Mouse (Mus musculus) CH12.LX (cell line): ENCODE measurements around the gene Serpina9. TPM values are rescaled to one million over a fixed set of nuclear protein-coding genes. Genes with fewer than 3 reads are reported as not detected.

Experiments
- DNase-seq: peaks from one replicate; pipeline ENCODE4 v3.0.0-alpha.2; 2013; ENCODE audit errors: extremely low read depth
- H3K27ac ChIP-seq: 2 replicates; pipeline ENCODE4 v1.5.1; 2012; ENCODE audit warnings: low read depth, mild to moderate bottlenecking, control low read depth, moderate library complexity; ENCODE audit not compliant: insufficient read depth
- H3K27me3 ChIP-seq: replicated peaks from 2 replicates; pipeline ENCODE3; 2012; ENCODE audit warnings: inconsistent platforms
- H3K36me3 ChIP-seq, 2 experiments: replicated peaks in 1 of 2; 2 replicates each; pipeline versions ENCODE3 to v1.6.1; 2012; ENCODE audit warnings: inconsistent platforms in 1 of 2, low read length in 1 of 2, mild to moderate bottlenecking in 1 of 2, mixed read lengths in 1 of 2, moderate library complexity in 1 of 2; ENCODE audit not compliant: control insufficient read depth in 1 of 2, insufficient read depth in 1 of 2
- H3K4me1 ChIP-seq, 2 experiments: 2 replicates each; pipeline ENCODE4 v1.6.1; 2012; ENCODE audit warnings: inconsistent platforms in 1 of 2, moderate library complexity in 1 of 2; ENCODE audit not compliant: insufficient read depth in 2 of 2, control insufficient read depth in 1 of 2
- H3K4me2 ChIP-seq: 2 replicates; pipeline ENCODE4 v1.6.1; 2012; ENCODE audit warnings: low read depth, mild to moderate bottlenecking, control low read depth; ENCODE audit not compliant: poor library complexity, insufficient read depth, severe bottlenecking
- H3K4me3 ChIP-seq, 3 experiments: fragments of 150-350 bp in 1 of 3; sonication (generic) in 1 of 3; replicated peaks in 1 of 3; 2 replicates each; pipeline versions ENCODE3 to v1.5.1; 2011 to 2012; ENCODE audit warnings: low read depth in 2 of 3, low read length in 2 of 3, mild to moderate bottlenecking in 2 of 3, moderate library complexity in 2 of 3, control low read depth in 1 of 3, improper control_type of control experiment in 1 of 3, inconsistent platforms in 1 of 3, mixed read lengths in 1 of 3; ENCODE audit not compliant: poor library complexity in 1 of 3
- H3K79me2 ChIP-seq: replicated peaks from 2 replicates; pipeline ENCODE4 v1.6.1; 2012; ENCODE audit warnings: mild to moderate bottlenecking, moderate library complexity; ENCODE audit not compliant: control insufficient read depth, poor library complexity, insufficient read depth, severe bottlenecking; ENCODE audit errors: extremely low read depth
- H3K9ac ChIP-seq: 2 replicates; pipeline ENCODE4 v1.6.1; 2012; ENCODE audit warnings: low read depth, mild to moderate bottlenecking, control low read depth, moderate library complexity; ENCODE audit not compliant: insufficient read depth
- H3K9me3 ChIP-seq: replicated peaks from 2 replicates; pipeline ENCODE3; 2012; ENCODE audit warnings: low read length, inconsistent platforms, mixed read lengths
- BHLHE40 ChIP-seq: IDR thresholded peaks from 2 replicates; pipeline ENCODE4 v1.6.1; 2011; ENCODE audit warnings: mild to moderate bottlenecking, low read depth, low read length, improper control_type of control experiment
- CHD1 ChIP-seq: IDR thresholded peaks from 2 replicates; pipeline ENCODE4 v1.6.1; 2012; ENCODE audit warnings: low read depth, low read length, improper control_type of control experiment, inconsistent platforms
- CHD2 ChIP-seq: IDR thresholded peaks from 2 replicates; pipeline ENCODE4 v1.6.1; 2011; ENCODE audit warnings: low read length, improper control_type of control experiment
- CTCF ChIP-seq, 2 experiments: IDR thresholded peaks in 1 of 2; conservative IDR thresholded peaks in 1 of 2; 2 replicates each; pipeline ENCODE4 v1.5.1; 2011 to 2012; ENCODE audit warnings: low read depth in 2 of 2, low read length in 2 of 2, improper control_type of control experiment in 1 of 2, inconsistent platforms in 1 of 2, mild to moderate bottlenecking in 1 of 2, moderate library complexity in 1 of 2
- E2F4 ChIP-seq: IDR thresholded peaks from 2 replicates; pipeline ENCODE4 v1.6.1; 2011; ENCODE audit warnings: low read depth, low read length, improper control_type of control experiment; ENCODE audit not compliant: insufficient replicate concordance
- ELF1 ChIP-seq: IDR thresholded peaks from 2 replicates; pipeline ENCODE4 v1.6.1; 2014; ENCODE audit warnings: low read depth, mild to moderate bottlenecking, inconsistent platforms, low read length, improper control_type of control experiment
- EP300 ChIP-seq: IDR thresholded peaks from 2 replicates; pipeline ENCODE4 v1.6.1; 2011; ENCODE audit warnings: low read length, improper control_type of control experiment
- GABPA ChIP-seq: IDR thresholded peaks from 2 replicates; pipeline ENCODE4 v1.6.1; 2012; ENCODE audit warnings: low read depth, low read length, improper control_type of control experiment, inconsistent platforms; ENCODE audit not compliant: insufficient replicate concordance
- HCFC1 ChIP-seq: IDR thresholded peaks from 2 replicates; pipeline ENCODE4 v1.6.1; 2012; ENCODE audit warnings: low read depth, mild to moderate bottlenecking, inconsistent platforms, low read length, improper control_type of control experiment
- IRF4 ChIP-seq: IDR thresholded peaks from 2 replicates; pipeline ENCODE4 v1.6.1; 2014; ENCODE audit warnings: low read depth, mild to moderate bottlenecking, inconsistent platforms, low read length, improper control_type of control experiment
- JUN ChIP-seq: IDR thresholded peaks from 2 replicates; pipeline ENCODE4 v1.6.1; 2011; ENCODE audit warnings: low read depth, mild to moderate bottlenecking, low read length, improper control_type of control experiment, moderate library complexity; ENCODE audit not compliant: insufficient read depth
- KAT2A ChIP-seq: IDR thresholded peaks from 2 replicates; pipeline ENCODE4 v1.6.1; 2012; ENCODE audit warnings: low read length, improper control_type of control experiment, inconsistent platforms; ENCODE audit not compliant: insufficient replicate concordance
- MAFK ChIP-seq: IDR thresholded peaks from 2 replicates; pipeline ENCODE4 v1.6.1; 2011; ENCODE audit warnings: low read length, improper control_type of control experiment; ENCODE audit not compliant: insufficient replicate concordance
- MAX ChIP-seq: IDR thresholded peaks from 2 replicates; pipeline ENCODE4 v1.6.1; 2011; ENCODE audit warnings: low read length, improper control_type of control experiment
- MAZ ChIP-seq: IDR thresholded peaks from 2 replicates; pipeline ENCODE4 v1.6.1; 2012; ENCODE audit warnings: low read depth, mild to moderate bottlenecking, inconsistent platforms, low read length, improper control_type of control experiment, moderate library complexity
- MEF2A ChIP-seq: IDR thresholded peaks from 2 replicates; pipeline ENCODE4 v1.6.1; 2014; ENCODE audit warnings: low read depth, mild to moderate bottlenecking, inconsistent platforms, low read length, improper control_type of control experiment, borderline replicate concordance
- MXI1 ChIP-seq: IDR thresholded peaks from 2 replicates; pipeline ENCODE4 v1.6.1; 2011; ENCODE audit warnings: mild to moderate bottlenecking, low read depth, low read length, improper control_type of control experiment
- MYC ChIP-seq: IDR thresholded peaks from 2 replicates; pipeline ENCODE4 v1.6.1; 2011; ENCODE audit warnings: low read depth, mild to moderate bottlenecking, improper control_type of control experiment, low read length
- NELFE ChIP-seq: IDR thresholded peaks from 2 replicates; pipeline ENCODE4 v1.6.1; 2011; ENCODE audit warnings: low read depth, low read length, improper control_type of control experiment
- NRF1 ChIP-seq: IDR thresholded peaks from 2 replicates; pipeline ENCODE4 v1.6.1; 2014; ENCODE audit warnings: low read depth, mild to moderate bottlenecking, inconsistent platforms, low read length, improper control_type of control experiment, moderate library complexity
- PAX5 ChIP-seq: IDR thresholded peaks from 2 replicates; pipeline ENCODE4 v1.6.1; 2012; ENCODE audit warnings: low read length, inconsistent platforms, mixed read lengths
- SIN3A ChIP-seq: IDR thresholded peaks from 2 replicates; pipeline ENCODE4 v1.6.1; 2012; ENCODE audit warnings: low read length, improper control_type of control experiment, inconsistent platforms
- SMC3 ChIP-seq: IDR thresholded peaks from 2 replicates; pipeline ENCODE4 v1.6.1; 2011; ENCODE audit warnings: low read depth, low read length, improper control_type of control experiment
- UBTF ChIP-seq: IDR thresholded peaks from 2 replicates; pipeline ENCODE4 v1.6.1; 2012; ENCODE audit warnings: low read depth, mild to moderate bottlenecking, inconsistent platforms, low read length, improper control_type of control experiment, moderate library complexity
- USF1 ChIP-seq: IDR thresholded peaks from 2 replicates; pipeline ENCODE4 v1.6.1; 2014; ENCODE audit warnings: low read depth, mild to moderate bottlenecking, inconsistent platforms, low read length, improper control_type of control experiment
- USF2 ChIP-seq: conservative IDR thresholded peaks from 2 replicates; pipeline ENCODE4 v1.6.1; 2011; ENCODE audit warnings: low read depth, low read length, improper control_type of control experiment
- ZC3H11A ChIP-seq: IDR thresholded peaks from 2 replicates; pipeline ENCODE4 v1.6.1; 2012; ENCODE audit warnings: low read depth, mild to moderate bottlenecking, inconsistent platforms, low read length, improper control_type of control experiment
- ZMIZ1 ChIP-seq: IDR thresholded peaks from 2 replicates; pipeline ENCODE4 v1.6.1; 2012; ENCODE audit warnings: low read depth, mild to moderate bottlenecking, inconsistent platforms, low read length, improper control_type of control experiment
- ZNF384 ChIP-seq: IDR thresholded peaks from 2 replicates; pipeline ENCODE4 v1.6.1; 2012; ENCODE audit warnings: low read depth, low read length, improper control_type of control experiment, inconsistent platforms
- dilution Hi-C: fragments of 300-500 bp; cut with MboI; formaldehyde crosslinking; loops from 2 replicates; pipeline ENCODE4 v1.14.3; 2020; ENCODE audit warnings: low sequenced_read_pairs; ENCODE audit not compliant: extremely low pct_unique_long_range_greater_than_20kb, extremely low pct_ligation_motif_present
- in situ Hi-C: fragments of 300-500 bp; cut with MboI; formaldehyde crosslinking; loops from 3 replicates; pipeline ENCODE4 v1.14.3; 2019; ENCODE audit warnings: low sequenced_read_pairs, low pct_ligation_motif_present, low pct_unique_long_range_greater_than_20kb, mixed read lengths
- polyA plus RNA-seq: library from polyadenylated mRNA; unstranded; fragments of >175 nt; gene quantifications from 2 replicates; pipeline ENCODE4 v1.2.1, GENCODE M21; 2012; ENCODE audit warnings: low read depth; ENCODE audit not compliant: insufficient read length
- total RNA-seq, 2 experiments: library from RNA; depleted of rRNA; stranded (reverse); fragments of 300-350 nt in 1 of 2; fragments of >200 nt in 1 of 2; gene quantifications; 2 replicates each; pipeline ENCODE4 v1.2.3; 2012 to 2014

Gene Serpina9
- total and polyA plus RNA-seq, 3 experiments = 0.08 to 0.36 (median 0.23) TPM

DNA sequence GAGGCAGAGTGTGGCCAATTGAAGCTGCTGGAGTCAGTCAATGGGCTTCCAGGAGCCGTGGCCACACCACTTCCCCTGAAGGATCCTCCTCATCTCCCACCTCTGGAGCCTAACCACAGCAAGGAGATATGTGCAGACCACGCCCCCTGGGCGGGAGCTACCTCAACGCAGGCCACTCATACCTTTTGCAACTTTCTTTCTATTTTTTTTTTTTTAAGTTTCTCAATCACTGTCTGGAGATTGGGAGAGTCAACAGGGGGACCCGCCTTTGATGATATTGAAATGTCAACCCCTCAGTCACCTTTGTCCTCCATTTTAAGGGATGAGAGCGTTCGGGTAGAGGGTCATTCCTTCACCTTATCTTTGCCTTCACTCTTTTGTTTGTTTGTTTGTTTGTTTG is 30.8 kb upstream of the Serpina9 start, which contains the start of gene Serpina12:
Gene Serpina12 (minus strand): TSS at position 101 of the 400 bp plus-strand sequence.
- TF ChIP-seq HCFC1 = no peak
- no peak for TF ChIP-seq CTCF (conservative IDR thresholded peaks at IDR 0.05 in 1 of 2, IDR thresholded peaks at IDR 0.05 in 1 of 2; ENCODE audit: low read depth in 2 of 2, low read length in 2 of 2)
- no peak for TF ChIP-seq IRF4
- no peak for TF ChIP-seq BHLHE40
- no peak for TF ChIP-seq GABPA
- no peak for TF ChIP-seq NRF1
- no peak for TF ChIP-seq E2F4
- no peak for TF ChIP-seq USF2
- no peak for TF ChIP-seq ZNF384
- no peak for TF ChIP-seq CHD2
- TF ChIP-seq UBTF = no peak
- no peak for TF ChIP-seq SIN3A
- TF ChIP-seq ELF1 = no peak
- no peak for TF ChIP-seq MAX
- TF ChIP-seq ZMIZ1 = no peak
- TF ChIP-seq NELFE = no peak
- TF ChIP-seq USF1 = no peak
- TF ChIP-seq MAZ = no peak
- TF ChIP-seq SMC3 = no peak
- no peak for TF ChIP-seq CHD1
- H3K79me2 ChIP-seq = no peaks in the 10 kb centered on the region
- H3K4me1 ChIP-seq = no peaks in the 10 kb centered on the region
- H3K36me3 ChIP-seq = no peaks in the 10 kb centered on the region
- in situ Hi-C loops (no loop called here), dilution Hi-C loops (no loop called here)
- H3K27me3 ChIP-seq = peaks cover 5% of the 10 kb centered on the region
- no peak within 1 kb of the TSS for H3K27ac ChIP-seq
- H3K4me3 ChIP-seq = no peak within 1 kb of the TSS
- no peak for DNase-seq
- no peaks in the 10 kb centered on the region for H3K9me3 ChIP-seq
- H3K9ac ChIP-seq = no peak within 1 kb of the TSS
- no peak within 1 kb of the TSS for H3K4me2 ChIP-seq

DNA sequence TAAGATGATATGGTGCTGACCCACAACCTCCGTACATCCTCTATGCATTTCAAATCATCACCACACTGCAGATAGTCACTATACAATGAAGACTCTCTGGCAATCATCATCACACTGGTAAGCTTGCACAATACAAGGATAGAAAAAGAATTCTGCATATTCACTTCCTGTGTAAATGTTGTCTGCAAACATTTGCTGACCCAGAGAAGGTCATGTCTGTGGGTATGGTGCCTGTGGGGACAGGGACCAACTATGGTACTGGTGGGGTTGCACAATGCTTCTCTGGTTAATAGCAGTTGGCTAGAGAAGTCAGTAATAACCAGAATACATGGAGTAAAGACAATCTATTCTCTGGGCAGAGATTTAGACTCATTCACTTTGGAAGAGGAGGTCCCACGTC is 29.2 kb upstream of the Serpina9 start:
- dilution Hi-C loops = no loop called here
- H3K4me3 ChIP-seq = no peak overlapping the region
- H3K27me3 ChIP-seq = peaks cover 5% of the 10 kb centered on the region
- H3K9ac ChIP-seq = no peak overlapping the region
- H3K36me3 ChIP-seq = no peaks in the 10 kb centered on the region
- in situ Hi-C loops = no loop called here
- TF ChIP-seq HCFC1 (no peak), E2F4 (no peak), MXI1 (no peak), NRF1 (no peak), JUN (no peak), MEF2A (no peak), CHD1 (no peak), MAFK (no peak), MAX (no peak), ZC3H11A (no peak), PAX5 (no peak), MYC (no peak), GABPA (no peak), SMC3 (no peak), UBTF (no peak), ELF1 (no peak), KAT2A (no peak), MAZ (no peak), EP300 (no peak)
- no peaks in the 10 kb centered on the region for H3K79me2 ChIP-seq
- H3K27ac ChIP-seq = no peak overlapping the region
- DNase-seq = no peak
- H3K4me1 ChIP-seq = no peaks in the 10 kb centered on the region
- no peak overlapping the region for H3K4me2 ChIP-seq
- no peaks in the 10 kb centered on the region for H3K9me3 ChIP-seq
